Mouse (Mus musculus) CH12.LX (cell line): Measurements from ENCODE around the gene Srgap3.

Experiments
- CHD1 ChIP-seq: IDR thresholded peaks from 2 replicates; pipeline ENCODE4 v1.6.1; 2012; ENCODE audit warnings: low read depth, low read length, improper control_type of control experiment, inconsistent platforms
- CTCF ChIP-seq, 2 experiments: IDR thresholded peaks in 1 of 2; conservative IDR thresholded peaks in 1 of 2; 2 replicates each; pipeline ENCODE4 v1.5.1; 2011 to 2012; ENCODE audit warnings: low read depth in 2 of 2, low read length in 2 of 2, improper control_type of control experiment in 1 of 2, inconsistent platforms in 1 of 2, mild to moderate bottlenecking in 1 of 2, moderate library complexity in 1 of 2
- HCFC1 ChIP-seq: IDR thresholded peaks from 2 replicates; pipeline ENCODE4 v1.6.1; 2012; ENCODE audit warnings: low read depth, mild to moderate bottlenecking, inconsistent platforms, low read length, improper control_type of control experiment
- MEF2A ChIP-seq: IDR thresholded peaks from 2 replicates; pipeline ENCODE4 v1.6.1; 2014; ENCODE audit warnings: low read depth, mild to moderate bottlenecking, inconsistent platforms, low read length, improper control_type of control experiment, borderline replicate concordance
- POLR2A ChIP-seq: IDR thresholded peaks from 2 replicates; pipeline ENCODE4 v1.6.1; 2011; ENCODE audit warnings: low read depth, mild to moderate bottlenecking, improper control_type of control experiment, low read length
- USF1 ChIP-seq: IDR thresholded peaks from 2 replicates; pipeline ENCODE4 v1.6.1; 2014; ENCODE audit warnings: low read depth, mild to moderate bottlenecking, inconsistent platforms, low read length, improper control_type of control experiment
- ZC3H11A ChIP-seq: IDR thresholded peaks from 2 replicates; pipeline ENCODE4 v1.6.1; 2012; ENCODE audit warnings: low read depth, mild to moderate bottlenecking, inconsistent platforms, low read length, improper control_type of control experiment

DNA sequence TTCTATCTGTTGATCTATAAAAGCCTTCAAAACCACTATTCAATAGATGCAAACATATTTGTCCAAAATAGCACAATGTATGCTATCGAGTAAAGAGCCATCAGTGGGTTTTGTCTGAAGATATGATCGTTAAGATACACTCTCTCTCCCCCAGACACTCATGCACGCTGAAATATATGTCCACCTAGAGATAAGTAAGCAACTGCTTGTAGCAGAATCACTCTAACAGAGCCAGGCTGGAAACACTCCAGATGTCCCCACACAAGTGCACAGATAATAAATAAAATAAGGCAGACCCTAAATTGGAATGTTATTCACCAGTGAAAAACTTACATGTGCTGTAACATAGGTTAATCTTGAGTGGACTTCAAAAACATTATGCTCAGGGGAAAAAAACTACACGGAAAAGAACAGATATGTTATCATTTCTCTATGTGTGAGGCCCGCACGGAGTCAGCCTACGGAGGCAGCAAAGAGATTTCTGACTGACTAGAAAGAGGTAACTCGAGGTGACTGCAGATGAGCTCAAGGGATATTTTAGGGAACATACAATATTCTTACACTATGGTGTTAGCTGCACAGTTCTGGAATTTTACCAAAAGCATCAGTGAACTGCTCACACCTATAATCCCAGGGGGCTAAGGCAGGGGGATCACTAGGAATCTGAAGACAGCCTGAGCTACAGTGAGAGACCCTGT lies 39.0 kb downstream of the Srgap3 start:
- TF ChIP-seq CHD1 (no peak), MEF2A (no peak), POLR2A (no peak), USF1 (no peak), CTCF (conservative IDR thresholded peaks at IDR 0.05 in 1 of 2, IDR thresholded peaks at IDR 0.05 in 1 of 2; ENCODE audit: low read depth in 2 of 2, low read length in 2 of 2) (no peak), HCFC1 (no peak), ZC3H11A (no peak)
